Mouse (Mus musculus): Measurements from ENCODE around the gene Nelfb.

The Nelfb gene

DNA sequence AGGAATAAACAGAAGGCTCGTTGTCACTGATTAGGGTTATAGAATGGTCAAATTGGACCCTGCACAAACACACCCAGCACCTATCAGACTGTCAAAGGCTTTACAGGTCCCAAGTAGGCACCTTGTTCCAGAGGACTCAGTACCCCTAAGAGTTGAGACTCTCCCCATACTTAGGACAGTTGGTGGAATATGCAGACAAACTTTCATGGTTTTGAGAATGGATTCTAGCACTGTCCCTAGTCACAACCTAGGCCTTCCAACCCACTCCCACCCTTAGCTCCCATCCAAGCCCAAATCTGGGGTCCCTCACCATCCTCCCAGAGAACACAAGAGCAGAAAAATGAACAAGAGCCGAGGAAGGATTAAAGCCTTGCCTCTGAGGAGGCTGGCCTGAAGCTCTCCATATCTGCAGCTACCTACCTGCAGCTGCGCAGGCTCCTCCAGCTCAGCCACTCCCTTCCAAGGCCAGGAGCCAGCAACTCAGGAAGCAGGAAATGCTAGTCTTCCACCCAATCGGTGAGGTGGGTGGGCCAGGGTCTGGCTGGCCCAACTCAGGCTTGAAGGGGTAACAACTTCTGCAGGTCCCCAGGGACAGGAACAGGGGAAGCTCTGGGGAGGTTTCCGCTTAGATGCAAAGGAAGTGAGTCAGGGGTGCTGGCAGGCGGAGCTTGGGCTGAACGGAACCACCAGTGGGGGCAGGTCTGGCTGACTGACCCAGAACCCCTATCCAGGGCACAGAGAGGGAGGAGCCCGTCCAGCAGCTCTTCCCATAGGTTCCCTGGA, 14.9 kb downstream of the Nelfb start, which contains the start of gene Tor4a:
TSS of gene Tor4a (minus strand) at position 715 of the 783 bp plus-strand sequence.
- DNase-seq (ENCODE audit: low read depth, low spot score), result no peak

DNA sequence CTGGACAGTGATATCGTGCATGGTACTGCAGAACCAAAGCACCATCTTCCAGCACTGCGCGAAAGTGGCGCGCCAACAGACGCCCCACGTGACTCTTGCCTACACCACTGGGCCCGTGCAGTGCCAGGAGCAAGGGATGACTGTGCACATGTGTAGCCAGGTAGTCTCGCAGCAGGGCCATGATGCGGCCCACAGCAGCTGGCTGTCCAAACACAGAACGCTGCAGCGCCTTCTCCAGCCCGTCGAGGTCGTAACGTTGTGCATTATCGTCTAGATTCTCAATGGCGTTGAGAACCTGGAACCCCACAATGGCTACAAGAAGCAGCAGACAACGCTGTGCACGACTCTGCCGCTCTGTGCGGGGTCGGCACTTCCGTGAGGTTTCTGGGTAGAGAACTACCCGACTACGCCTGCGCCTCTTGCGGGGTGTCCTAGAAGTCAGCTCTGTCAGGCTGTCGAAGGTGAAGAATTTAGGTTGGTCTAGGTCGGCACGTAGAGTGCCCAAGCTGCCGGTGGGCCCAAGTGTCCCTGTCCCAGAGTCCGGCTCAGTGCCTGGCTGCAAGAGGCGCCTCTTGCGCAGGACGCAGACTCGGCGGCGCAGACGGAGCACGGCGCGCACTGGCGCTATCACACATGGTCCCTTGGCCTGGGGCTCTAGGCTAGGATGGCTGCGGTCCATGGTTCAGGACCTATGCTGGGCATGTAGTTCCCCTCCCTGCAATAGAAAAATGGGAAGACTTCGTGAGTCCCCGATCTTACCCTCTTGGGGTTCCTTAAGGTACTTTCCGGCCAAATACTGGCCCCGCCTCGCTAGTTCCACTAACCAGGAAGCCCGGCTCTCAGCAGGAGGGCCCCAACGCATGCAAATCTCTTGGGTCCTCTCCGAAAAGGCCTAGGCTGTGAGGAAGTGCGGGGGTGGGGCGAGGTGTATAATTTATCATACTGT, 15.8 kb downstream of the Nelfb start:
- no peak for DNase-seq (ENCODE audit: low read depth, low spot score)

DNA sequence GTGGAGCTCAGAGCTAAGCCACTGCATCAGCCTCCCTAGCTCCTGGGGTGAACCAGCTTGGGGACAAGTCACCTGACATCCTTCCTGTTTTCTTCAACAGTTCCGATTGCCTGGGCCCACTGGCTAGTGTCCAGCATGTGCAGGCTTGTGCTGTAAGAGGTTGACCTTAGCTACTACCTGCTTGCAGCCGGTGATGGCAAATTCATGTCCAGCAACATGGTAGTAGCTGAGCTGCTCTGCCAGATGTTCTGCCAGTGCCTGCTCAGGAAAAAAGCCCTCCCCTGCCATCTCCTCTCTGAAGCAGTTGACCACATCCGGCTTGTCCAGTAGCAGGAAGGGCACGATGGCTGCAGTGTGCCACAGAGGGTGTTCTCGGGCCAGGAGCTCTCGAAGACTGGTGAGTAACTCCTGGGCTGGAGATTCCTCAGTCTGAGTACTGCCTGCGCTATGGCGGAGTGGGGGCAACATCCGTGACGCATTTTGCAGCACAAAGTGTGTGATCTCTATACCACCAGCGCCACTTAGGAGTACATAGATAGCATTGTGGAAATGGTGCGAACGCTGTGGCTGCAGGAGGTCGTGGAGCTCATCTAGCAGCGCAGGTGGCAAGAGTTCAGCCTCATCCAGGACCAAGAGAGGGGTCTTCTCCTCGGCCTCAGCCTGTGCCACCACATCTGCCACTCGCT, 16.7 kb downstream of the Nelfb start:
- DNase-seq (ENCODE audit: low read depth, low spot score), result no peak

DNA sequence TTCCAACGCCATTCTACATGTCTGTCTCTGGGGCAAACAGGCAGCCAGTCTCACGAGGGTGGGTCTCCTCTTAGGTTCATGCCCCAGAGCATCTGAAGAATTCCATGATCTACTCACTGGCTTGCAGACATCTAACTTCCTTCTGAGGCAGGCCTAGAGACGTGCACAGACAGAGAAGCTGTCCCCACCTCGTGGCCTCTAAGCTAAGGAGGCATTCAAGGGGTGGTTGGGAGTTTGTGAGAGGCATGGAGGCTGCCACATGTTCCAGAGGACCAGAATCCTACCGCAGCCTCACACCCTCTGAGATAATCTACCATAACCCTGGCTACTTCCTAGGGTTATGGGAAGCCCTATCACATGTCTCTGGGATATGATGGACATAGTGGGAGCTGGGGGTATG, 17.3 kb downstream of the Nelfb start:
- DNase-seq (ENCODE audit: low read depth, low spot score), result no peak

DNA sequence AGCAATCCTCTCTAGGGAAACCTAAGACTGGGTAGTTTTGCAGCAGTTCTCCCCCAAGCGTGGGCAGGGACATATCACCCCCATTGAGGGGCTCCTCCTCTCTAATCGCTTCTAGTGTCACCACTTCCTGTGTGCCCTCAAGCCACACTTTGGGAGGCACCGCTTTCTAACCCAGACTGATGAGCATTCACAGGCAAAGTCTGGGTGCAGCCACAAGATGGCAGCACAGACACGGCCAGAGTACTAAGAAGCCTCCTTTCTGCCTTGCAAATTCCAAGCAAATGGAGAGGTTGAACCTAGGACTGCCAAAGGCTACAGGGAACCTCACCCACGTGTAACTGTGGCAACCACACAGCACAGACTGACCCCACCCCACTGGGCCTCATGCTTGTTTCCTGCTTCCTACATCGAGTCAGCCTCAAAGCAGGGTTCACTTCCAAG, 17.9 kb downstream of the Nelfb start:
- DNase-seq (ENCODE audit: low read depth, low spot score), result peak; percentile 66

DNA sequence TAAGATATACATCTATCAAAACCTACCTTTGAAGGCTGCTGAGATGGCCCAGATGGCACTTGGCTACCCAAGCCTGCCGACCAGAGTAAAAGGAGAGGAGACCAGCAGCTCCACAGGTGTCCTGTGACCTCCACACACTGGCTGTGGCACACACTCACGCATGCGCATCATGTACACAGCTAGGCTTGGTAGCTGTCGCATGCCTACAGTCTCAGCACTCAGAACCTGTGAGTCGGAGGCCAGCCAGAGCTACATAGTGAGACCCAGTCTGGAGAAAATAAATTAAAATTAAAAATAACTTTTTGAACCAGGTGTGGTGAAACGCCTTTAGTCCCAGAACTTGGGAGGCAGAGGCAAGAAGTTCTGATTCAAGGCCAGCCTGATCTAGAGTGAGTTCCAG, 23.4 kb downstream of the Nelfb start:
- DNase-seq (ENCODE audit: low read depth, low spot score), result no peak

DNA sequence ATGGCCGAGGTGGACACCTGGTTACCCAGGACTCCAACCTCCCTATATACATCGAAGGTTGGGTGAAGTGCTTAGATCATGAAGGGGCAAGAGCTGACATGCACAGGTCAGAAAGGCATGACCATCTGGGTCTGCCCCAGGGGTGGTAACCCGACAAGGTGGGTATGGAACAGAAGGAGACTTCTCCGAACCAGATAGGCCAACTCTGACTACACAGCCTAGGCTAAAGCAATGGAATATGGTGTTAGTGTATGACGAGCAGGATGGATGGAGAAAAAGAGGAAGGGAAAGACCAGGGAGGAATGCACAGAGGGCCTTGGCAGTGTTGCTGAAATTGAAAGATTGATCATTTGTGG, 24.7 kb downstream of the Nelfb start:
- DNase-seq (ENCODE audit: low read depth, low spot score), result no peak

DNA sequence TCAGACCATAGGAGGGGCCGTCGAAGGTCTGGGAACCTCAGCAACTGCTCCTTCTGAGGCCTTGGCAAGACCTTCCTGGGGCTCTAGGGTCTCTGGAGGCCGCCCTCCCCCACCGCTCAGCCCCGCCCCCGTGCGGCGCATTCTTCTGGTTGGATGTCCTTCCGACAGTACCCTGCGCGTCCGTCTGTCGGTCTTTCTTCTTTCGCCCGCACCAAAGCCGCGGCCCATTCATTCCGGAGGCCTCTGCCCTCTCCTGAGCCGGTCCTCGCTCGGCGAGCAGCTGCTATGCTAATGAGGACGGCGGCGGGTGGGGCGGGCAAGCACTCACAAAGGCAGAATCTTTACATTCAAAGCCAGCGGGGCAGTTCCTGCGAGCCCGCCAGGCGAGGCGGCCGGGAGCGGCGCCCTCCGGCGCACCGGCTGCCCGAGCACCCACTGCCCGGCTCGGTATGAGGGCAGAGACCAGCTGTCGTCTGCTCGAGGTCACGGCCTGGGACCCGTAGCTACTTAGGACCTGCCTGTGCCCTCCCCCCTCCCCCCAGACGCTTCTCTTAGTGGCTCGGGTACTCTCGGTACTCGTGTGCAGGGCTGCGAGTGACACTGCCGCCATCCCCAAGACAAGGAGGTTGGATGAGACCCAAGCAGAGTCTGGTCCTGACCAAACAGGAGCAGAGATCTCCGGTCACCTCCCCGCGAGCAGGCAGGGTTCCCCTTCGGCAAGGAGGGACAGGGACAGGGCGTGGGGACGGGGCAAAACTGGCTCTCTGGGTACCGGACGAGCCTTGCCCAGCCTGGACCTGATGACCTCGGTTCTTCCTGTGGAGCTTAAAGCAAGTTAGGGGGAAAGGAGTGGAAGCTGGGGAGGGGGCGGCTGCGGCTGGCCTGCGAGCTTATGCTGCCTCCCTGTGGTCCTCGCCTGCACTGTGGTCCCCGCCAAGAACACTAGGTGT, 25.4 kb downstream of the Nelfb start:
- DNase-seq (ENCODE audit: low read depth, low spot score), result no peak

DNA sequence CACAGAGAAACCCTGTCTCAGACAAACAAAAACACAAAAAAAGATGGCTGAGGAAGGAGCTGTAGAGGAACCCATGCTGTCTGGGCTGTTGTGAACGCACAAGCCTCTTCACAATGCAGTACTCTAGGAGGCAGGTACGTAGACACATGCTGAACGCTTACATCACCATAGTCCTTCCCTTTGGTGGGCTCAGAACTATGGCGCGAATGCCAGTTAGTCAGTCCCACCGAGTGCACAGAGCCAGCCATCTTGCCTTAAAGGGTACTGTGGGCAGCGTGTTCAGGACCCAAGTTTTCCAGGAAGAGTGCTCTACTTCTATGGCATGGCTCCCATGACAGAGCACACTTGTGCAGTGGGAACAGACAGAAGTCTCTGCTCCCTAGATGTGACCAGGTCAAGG, 26.8 kb downstream of the Nelfb start:
- no peak for DNase-seq (ENCODE audit: low read depth, low spot score)

DNA sequence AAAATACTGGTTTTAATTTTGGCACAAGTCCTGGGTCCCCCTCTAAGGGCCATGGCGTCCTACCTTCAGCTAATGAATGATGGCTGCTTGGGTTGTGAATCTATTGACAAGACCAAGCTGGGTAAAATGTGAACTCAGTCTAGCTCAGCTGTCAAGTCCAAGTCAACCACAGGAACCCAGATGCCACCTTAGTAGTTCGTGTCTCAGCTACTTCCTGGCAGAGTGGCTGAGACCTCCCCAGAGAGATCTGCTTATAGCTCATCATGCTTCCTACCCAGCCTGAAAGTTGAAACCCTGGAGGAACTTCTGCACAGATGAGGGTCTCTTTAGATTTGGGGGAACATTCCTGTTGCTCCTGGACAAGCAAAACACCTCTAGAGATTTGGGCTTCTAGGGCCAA, 28.0 kb downstream of the Nelfb start:
- DNase-seq (ENCODE audit: low read depth, low spot score), result no peak

DNA sequence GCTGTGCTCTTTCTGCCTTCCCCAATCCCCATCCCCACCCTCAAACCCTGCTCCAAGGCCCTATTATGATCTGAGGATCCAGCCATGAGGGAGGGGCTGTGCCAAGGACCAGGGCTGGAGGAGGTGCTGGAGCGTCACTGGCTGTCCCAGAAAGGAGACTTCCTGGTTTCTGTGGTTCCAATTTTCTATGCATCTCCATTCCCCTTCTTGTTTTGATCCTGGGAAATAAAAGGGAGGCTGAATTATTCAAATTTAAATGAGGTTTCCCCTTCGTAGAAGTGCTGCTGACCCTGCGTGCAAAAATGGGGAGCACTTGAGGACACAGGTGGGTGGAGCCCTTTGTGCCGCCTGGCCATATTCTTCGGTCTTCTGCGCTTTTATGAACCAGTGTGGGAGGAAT, 28.6 kb downstream of the Nelfb start:
- no peak for DNase-seq (ENCODE audit: low read depth, low spot score)

DNA sequence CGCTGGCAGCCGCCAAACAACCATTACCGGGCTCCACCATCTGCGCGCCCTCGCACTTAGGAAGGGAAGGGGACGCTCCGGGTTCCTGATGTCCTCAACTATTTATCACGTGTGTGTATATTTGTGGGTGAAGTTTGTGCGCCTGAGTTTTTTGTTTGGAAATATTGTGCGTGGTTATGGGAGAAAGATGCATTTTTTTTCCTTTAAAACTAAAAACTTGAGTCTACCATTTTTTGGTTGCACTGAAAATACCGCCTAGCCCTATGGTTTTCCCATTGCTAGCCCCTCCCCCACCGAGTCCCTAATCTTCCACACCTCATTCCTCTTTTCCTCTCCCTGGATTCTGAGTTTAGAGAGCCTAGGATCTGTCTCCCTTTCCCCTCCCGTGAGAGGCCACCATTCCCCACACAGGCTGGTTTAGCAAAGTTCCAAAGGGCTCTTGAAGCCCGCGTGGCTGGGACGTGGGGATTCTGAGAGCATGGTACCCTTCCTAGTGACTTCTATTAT, 29.3 kb downstream of the Nelfb start:
- no peak for DNase-seq (ENCODE audit: low read depth, low spot score)

DNA sequence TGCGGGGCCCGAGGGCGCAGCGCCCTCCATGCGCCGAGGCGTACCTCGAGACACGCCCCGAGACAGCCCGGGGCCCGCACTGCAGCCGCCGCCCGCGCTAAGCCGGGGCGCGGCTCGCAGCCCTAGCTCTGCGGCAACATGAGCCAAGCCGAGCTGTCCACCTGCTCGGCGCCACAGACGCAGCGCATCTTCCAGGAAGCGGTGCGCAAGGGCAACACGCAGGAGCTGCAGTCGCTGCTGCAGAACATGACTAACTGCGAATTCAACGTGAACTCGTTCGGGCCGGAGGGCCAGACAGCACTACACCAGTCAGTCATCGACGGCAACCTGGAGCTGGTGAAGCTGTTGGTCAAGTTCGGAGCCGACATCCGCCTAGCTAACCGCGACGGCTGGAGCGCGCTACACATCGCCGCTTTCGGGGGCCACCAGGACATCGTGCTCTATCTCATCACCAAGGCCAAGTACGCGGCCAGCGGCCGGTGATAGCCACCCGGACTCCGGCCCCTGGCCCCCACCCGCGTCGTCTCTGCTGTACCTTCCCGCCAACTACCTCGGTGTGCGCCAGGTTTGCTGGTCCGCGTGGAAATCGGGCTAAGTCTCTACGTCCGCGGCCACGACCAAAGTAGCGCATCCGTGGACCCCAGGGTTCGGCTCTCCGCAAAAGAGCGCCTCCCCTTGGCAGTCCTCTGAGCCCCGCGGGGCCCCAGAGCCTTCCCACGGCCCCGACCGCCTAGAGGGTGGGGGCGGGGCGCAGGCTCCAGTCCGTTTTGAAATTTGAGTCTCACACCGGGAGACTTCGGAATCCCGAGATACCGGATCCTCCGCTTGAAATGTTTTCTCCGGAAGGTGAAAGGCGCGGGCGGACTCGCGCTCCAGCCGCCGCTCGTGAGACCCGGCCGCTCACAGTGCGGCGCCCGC, 30.1 kb downstream of the Nelfb start:
- no peak for DNase-seq (ENCODE audit: low read depth, low spot score)

DNA sequence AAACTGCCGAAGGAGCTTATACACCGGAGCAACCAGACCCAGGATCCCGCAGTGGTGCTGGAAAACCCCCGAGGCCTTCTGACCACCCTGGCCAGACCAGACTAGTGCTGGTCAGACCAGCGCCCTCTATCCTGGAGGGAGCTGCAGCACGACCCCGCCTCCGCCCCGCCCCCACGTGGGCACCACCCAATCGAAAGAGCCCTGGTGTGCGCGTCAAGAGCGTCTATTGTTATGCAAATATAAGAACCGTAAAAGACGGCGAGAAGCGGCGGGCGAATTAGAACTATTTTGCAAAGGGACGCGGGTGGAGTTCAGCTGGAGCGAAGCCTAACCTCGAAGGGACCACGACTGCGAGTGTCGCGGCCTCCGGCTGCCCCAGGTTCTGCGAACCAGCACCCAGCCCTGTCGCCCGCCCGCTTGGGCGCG, 30.8 kb downstream of the Nelfb start, which contains the start of gene Nrarp:
TSS of gene Nrarp (plus strand) at position 281 of the 426 bp plus-strand sequence.
- DNase-seq (ENCODE audit: low read depth, low spot score), result peak; percentile 70

DNA sequence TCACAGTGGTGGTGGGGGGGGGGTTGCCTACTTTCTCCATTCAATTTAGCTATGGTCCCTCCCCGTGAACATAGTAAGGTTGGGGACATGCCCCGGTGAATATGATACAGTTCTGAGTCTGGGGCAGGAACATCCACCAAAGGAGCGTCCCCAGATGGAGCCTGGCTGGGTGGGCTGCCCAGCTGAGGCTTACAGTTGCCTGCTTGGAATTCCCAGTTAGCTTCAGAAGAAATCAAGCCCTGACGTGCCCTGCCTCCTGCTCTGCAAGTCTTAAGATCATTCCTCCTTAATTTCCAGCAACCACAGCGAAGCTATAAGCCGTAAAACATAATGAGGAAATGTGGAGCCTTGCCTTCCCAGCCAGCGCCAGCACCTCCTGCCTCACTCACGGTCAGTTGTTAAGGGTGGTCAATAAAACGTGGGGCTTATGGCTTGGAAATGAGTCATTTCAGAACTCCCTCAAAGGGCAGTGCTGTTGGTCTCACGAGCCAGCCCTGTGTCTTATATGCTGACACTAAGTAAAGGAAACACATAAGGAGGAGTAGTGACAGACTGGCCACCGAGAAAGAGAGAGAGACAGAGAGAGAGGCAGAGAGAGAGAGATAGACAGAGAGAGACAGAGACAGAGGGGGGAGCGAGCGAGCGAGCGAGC, 31.6 kb downstream of the Nelfb start:
- DNase-seq (ENCODE audit: low read depth, low spot score), result no peak

DNA sequence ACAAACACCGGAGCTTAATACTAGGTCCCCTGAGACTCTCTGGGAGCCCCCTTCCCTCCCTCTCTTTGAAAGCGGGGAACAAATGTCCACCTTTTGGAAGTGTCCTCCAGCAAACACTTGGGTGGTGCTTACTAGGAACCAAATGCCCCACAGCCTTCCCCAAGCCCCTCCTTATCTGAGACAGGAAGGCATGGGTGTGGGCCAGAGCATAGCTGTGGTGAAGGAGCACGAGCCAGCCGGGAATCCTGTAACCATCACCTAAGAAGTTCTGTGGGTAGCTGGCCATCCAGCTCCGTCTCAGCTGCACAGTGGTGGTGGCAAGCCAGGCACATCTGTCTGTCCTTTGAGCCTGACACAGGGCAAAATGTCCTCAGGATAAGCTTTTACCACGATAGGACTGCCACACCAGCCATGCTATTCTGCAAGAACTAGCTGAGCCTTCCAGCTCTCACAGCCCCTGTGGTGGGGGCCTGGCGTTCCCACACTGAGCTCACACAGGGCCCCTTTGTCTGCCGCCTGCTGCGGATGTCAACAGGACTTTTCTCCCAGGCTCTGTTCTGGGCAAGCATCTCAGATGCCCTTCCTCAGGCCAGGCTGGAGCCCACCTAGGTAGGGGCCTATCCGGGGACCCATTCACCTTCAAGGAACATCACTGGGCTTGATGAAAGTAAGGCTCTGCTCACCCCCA, 32.9 kb downstream of the Nelfb start:
- no peak for DNase-seq (ENCODE audit: low read depth, low spot score)

DNA sequence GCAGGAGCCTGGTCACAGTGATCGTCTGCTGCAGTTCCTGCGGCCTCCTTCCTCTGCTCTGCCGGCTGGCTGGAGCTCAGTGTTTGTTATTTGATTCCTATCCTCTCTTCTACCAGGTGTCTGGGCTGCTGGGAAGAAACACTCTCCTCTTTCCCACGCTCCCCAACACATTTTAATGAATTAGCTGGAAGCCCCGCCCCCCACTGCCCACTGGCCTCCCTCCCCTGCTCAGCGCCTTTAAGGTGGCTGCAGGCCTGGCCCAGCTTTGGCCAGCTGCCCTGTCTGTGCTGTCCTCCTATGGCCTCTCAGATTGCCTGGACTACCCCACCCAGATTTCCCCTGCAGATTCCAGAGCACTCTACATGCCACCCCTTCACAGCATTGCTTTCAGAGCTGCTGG, 33.6 kb downstream of the Nelfb start:
- DNase-seq (ENCODE audit: low read depth, low spot score), result no peak

DNA sequence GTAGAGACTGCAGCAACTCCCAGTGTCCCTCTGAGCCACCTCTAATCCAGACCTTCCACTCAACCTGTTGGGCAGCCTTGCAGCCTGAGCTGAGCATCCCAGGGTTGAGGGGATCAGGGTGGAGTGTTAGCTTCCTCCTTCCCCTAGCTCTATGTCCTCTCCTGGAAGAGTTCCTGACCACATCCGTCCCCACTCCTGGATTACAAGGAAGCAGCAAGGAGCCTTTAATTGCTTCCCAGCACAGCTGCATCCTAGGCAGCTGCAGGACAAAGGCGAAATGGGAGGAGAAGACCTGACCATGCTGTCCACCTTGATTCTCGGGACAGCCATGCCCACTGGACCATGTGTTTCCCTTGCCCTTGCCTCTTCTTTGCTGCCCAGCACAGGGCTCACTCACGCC, 34.2 kb downstream of the Nelfb start:
- DNase-seq (ENCODE audit: low read depth, low spot score), result no peak

Data from telencephalon, adult 2 months (tissue).